Mouse (Mus musculus): Measurements from ENCODE around the gene Fam168b. TPM values are rescaled to one million over a fixed set of nuclear protein-coding genes. Genes with fewer than 3 reads are reported as not detected.
A peak's percentile ranks its signal among the peaks of the same experiment; 100 is the strongest.

The Fam168b gene
- polyA plus RNA-seq, 1 experiment, result 361 TPM

- TF ChIP-seq POLR2A (IDR thresholded peaks at IDR 0.05; ENCODE audit: borderline replicate concordance, extremely low read depth, low read depth, low read length) (no peak), CTCF (IDR thresholded peaks at IDR 0.05; ENCODE audit: insufficient read depth, low read length) (no peak)
- no peaks in the 10 kb centered on the region for H3K4me1 ChIP-seq (ENCODE audit: control insufficient read depth, insufficient read depth, low read length)
- no peak overlapping the region for H3K4me3 ChIP-seq (replicated peaks; ENCODE audit: extremely low read depth, low read depth, low read length)
- 85% methylated on average over 11 of the region's 11 CpGs for WGBS
- DNase-seq, result no peak
These were observed 32.6 kb downstream of the Fam168b start for GRCm38 (mm10) chr1:34810293-34810692.

- Histone ChIP-seq H3K4me3 (replicated peaks; ENCODE audit: extremely low read depth, low read depth, low read length) (no peak overlapping the region), H3K4me1 (ENCODE audit: control insufficient read depth, insufficient read depth, low read length) (no peaks in the 10 kb centered on the region)
- TF ChIP-seq CTCF (IDR thresholded peaks at IDR 0.05; ENCODE audit: insufficient read depth, low read length), result no peak
- TF ChIP-seq POLR2A (IDR thresholded peaks at IDR 0.05; ENCODE audit: borderline replicate concordance, extremely low read depth, low read depth, low read length), result no peak
- WGBS, result 80% methylated on average over 8 of the region's 8 CpGs
- DNase-seq, result no peak
These were observed 34.4 kb downstream of the Fam168b start for GRCm38 (mm10) chr1:34808445-34808844.

- Histone ChIP-seq H3K4me3 (replicated peaks; ENCODE audit: extremely low read depth, low read depth, low read length) (no peak overlapping the region), H3K4me1 (ENCODE audit: control insufficient read depth, insufficient read depth, low read length) (peaks cover 2% of the 10 kb centered on the region)
- WGBS, result 48% methylated on average over 35 of the region's 35 CpGs
- DNase-seq, result no peak
- TF ChIP-seq CTCF (IDR thresholded peaks at IDR 0.05; ENCODE audit: insufficient read depth, low read length) (no peak), POLR2A (IDR thresholded peaks at IDR 0.05; ENCODE audit: borderline replicate concordance, extremely low read depth, low read depth, low read length) (no peak)
These were observed 36.8 kb downstream of the Fam168b start for GRCm38 (mm10) chr1:34805931-34806520.

GRCm38 (mm10) chr1:34804863-34805262, 38.0 kb downstream of the Fam168b start:
- WGBS, result 93% methylated on average over 7 of the region's 7 CpGs
- Histone ChIP-seq H3K4me3 (replicated peaks; ENCODE audit: extremely low read depth, low read depth, low read length) (no peak overlapping the region), H3K4me1 (ENCODE audit: control insufficient read depth, insufficient read depth, low read length) (peaks cover 2% of the 10 kb centered on the region)
- no peak for DNase-seq
- no peak for TF ChIP-seq CTCF (IDR thresholded peaks at IDR 0.05; ENCODE audit: insufficient read depth, low read length)

GRCm38 (mm10) chr1:34802290-34802642, 40.6 kb downstream of the Fam168b start:
- WGBS, result 29% methylated on average over 7 of the region's 7 CpGs
- Histone ChIP-seq H3K4me3 (replicated peaks; ENCODE audit: extremely low read depth, low read depth, low read length) (peak overlapping the region; percentile 86), H3K4me1 (ENCODE audit: control insufficient read depth, insufficient read depth, low read length) (peaks cover 2% of the 10 kb centered on the region)
- TF ChIP-seq CTCF (IDR thresholded peaks at IDR 0.05; ENCODE audit: insufficient read depth, low read length), result no peak
- TF ChIP-seq POLR2A (IDR thresholded peaks at IDR 0.05; ENCODE audit: borderline replicate concordance, extremely low read depth, low read depth, low read length), result no peak
- no peak for DNase-seq

- DNase-seq, result peak; percentile 57
- WGBS, result 2% methylated on average over 47 of the region's 47 CpGs
- H3K4me1 ChIP-seq (ENCODE audit: control insufficient read depth, insufficient read depth, low read length), result peaks cover 2% of the 10 kb centered on the region
- TF ChIP-seq POLR2A (IDR thresholded peaks at IDR 0.05; ENCODE audit: borderline replicate concordance, extremely low read depth, low read depth, low read length), result no peak
- no peak for TF ChIP-seq CTCF (IDR thresholded peaks at IDR 0.05; ENCODE audit: insufficient read depth, low read length)
- H3K4me3 ChIP-seq (replicated peaks; ENCODE audit: extremely low read depth, low read depth, low read length), result peak overlapping the region; percentile 86
These were observed 41.1 kb downstream of the Fam168b start for GRCm38 (mm10) chr1:34801616-34802289.

- TF ChIP-seq POLR2A (IDR thresholded peaks at IDR 0.05; ENCODE audit: borderline replicate concordance, extremely low read depth, low read depth, low read length) (no peak), CTCF (IDR thresholded peaks at IDR 0.05; ENCODE audit: insufficient read depth, low read length) (no peak)
- Histone ChIP-seq H3K4me3 (replicated peaks; ENCODE audit: extremely low read depth, low read depth, low read length) (no peak overlapping the region), H3K4me1 (ENCODE audit: control insufficient read depth, insufficient read depth, low read length) (peaks cover 2% of the 10 kb centered on the region)
- no peak for DNase-seq
- 84% methylated on average over 2 of the region's 2 CpGs for WGBS
These were observed 43.7 kb downstream of the Fam168b start for GRCm38 (mm10) chr1:34799140-34799539.

GRCm38 (mm10) chr1:34793304-34794300, 49.3 kb downstream of the Fam168b start:
- TF ChIP-seq POLR2A (IDR thresholded peaks at IDR 0.05; ENCODE audit: borderline replicate concordance, extremely low read depth, low read depth, low read length) (no peak), CTCF (IDR thresholded peaks at IDR 0.05; ENCODE audit: insufficient read depth, low read length) (no peak)
- no peak for DNase-seq
- H3K4me3 ChIP-seq (replicated peaks; ENCODE audit: extremely low read depth, low read depth, low read length), result no peak overlapping the region
- 57% methylated on average over 18 of the region's 19 CpGs for WGBS
- H3K4me1 ChIP-seq (ENCODE audit: control insufficient read depth, insufficient read depth, low read length), result no peaks in the 10 kb centered on the region

GRCm38 (mm10) chr1:34783538-34784161, 59.2 kb downstream of the Fam168b start:
- 53% methylated on average over 6 of the region's 6 CpGs for WGBS
- no peak for TF ChIP-seq CTCF (IDR thresholded peaks at IDR 0.05; ENCODE audit: insufficient read depth, low read length)
- TF ChIP-seq POLR2A (IDR thresholded peaks at IDR 0.05; ENCODE audit: borderline replicate concordance, extremely low read depth, low read depth, low read length), result no peak
- no peak for DNase-seq
- Histone ChIP-seq H3K4me3 (replicated peaks; ENCODE audit: extremely low read depth, low read depth, low read length) (no peak overlapping the region), H3K4me1 (ENCODE audit: control insufficient read depth, insufficient read depth, low read length) (no peaks in the 10 kb centered on the region)

All from lung, adult 2 months (tissue).